Mouse (Mus musculus): ENCODE measurements around the gene Fstl4.

Gene Fstl4

DNA sequence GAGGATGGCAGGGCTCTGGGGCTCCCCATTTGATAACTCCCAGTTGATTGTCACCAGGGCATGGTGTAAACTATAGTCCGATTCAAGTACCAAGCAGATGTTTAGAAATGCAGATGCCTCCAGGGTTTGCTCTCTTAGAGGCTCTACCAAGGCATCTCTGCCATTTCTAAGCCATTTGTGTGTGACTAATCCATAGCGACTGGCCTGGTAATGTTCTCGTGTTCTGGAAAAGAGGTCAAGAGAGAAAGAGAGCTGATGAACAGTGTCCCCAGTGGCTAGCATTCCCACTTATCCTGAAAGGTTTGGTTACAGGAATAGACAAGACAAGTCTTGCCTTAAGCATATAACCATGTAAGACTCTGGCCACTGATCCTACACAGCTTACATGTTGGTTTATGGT is 3.5 kb downstream of the Fstl4 start:
- DNase-seq (ENCODE audit: low read depth, low spot score), result no peak

DNA sequence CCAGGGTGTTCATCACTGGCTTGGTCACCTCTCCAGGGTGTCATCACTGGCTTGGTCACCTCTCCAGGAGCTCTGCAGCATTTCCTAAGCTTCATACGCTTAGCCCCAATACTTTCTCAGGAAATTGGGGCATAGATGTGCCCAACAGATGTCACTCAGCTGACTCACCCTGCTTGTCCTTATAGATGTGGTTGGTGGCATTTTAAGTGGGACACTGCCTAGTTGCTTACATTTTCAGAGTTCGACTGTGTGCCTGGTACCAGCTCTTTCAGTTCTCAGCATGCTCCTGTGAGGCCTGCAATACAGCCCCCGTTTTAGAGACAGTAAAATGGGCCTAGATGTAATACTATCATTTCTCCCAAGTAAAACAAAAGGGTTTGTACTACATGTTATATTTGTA is 8.6 kb downstream of the Fstl4 start:
- no peak for DNase-seq (ENCODE audit: low read depth, low spot score)

DNA sequence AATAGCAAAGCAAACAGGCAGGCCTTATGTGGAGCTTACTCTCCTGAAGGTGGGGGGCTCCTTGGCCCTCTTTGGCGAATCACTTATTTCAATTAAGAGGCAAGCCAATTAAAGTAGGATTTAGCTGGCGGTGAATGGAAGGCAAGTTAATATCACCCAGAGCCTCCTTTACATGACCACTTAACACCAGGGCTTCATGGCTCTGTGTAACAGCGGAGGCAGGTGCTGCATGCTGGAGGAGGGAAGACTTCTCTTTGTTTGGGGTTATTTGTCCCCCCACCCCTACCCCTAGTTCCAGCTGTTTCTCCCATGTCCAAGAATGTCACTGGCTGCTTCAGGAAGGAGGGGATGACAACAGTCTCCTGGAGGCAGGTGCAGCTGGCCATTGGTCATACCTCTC is 10.9 kb downstream of the Fstl4 start:
- DNase-seq (ENCODE audit: low read depth, low spot score), result no peak

DNA sequence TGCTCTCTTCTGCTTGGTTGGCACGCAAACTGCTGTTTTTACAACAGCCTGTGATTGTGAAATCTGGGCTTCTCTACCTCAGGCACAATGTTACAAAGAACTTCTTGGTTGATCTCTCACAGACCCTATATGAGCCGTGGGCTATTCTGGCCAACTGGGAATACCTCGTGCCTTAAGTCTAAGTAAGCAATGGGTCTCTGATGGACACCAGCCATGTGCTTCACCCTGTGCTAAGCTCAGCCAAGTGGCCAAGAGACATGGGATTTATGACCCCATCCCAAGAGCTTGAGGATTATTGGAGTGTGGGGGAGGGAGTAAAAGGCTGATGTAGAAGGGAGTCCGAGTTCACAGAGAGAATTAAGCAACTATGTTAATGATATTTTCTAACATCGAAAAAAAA is 18.0 kb downstream of the Fstl4 start:
- no peak for DNase-seq (ENCODE audit: low read depth, low spot score)

DNA sequence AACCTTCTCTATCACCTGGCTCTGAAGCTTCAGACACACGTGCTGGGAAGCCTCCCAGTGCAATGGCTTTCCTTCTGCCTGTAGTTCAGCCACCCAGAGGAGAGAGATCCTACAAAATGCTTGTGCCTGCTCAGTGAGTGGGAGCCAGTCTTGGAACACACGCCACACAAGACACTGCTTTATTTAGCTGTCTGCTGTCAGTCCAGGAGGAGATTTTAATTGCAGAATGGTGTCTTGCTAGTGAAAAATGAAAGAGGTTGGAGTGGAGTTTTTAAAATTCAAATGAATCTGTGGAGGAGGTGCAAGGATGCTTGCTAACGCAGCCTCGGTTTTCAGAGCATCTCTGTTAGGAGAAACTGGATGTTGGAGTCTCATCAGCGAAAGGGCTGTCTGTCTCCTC is 29.9 kb downstream of the Fstl4 start:
- no peak for DNase-seq (ENCODE audit: low read depth, low spot score)

DNA sequence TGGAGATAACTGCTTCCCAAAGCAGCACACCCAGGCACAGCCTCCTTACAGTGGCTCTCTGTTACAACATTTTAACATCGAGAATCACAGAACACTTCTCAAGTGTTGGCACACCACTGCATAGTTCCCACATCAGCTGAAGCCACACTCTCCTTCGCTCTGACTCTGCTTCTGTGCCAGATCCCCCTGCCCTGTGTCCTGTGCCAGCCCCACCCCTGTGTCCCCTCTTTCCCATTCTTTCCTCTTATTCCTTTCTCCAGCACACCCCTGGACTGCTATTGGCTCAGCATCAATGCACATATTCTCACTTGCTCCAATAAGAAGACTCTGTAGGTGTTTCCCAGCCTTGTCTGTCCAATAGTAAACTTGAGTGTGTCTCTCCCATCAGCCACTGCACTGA is 45.1 kb downstream of the Fstl4 start:
- no peak for DNase-seq (ENCODE audit: low read depth, low spot score)

DNA sequence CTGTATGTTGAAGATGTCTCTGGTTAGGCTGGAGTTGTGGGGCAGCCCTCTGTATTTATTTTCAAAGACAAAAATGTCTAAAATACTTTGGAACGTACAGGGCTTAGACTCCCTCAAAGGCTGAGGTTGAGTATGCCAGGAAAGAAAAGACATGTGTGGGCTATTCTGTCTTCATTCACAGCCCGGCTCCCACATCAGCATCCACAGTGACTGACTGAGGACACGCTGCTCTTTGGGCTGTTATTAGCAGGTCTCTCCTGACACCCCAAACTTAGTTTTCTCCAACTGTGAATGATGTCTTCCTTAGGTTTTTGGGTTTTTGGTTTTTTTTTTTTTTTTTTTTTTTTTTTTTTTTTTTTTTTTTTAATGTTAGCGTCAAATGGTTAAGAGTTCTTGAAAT is 51.6 kb downstream of the Fstl4 start:
- no peak for DNase-seq (ENCODE audit: low read depth, low spot score)

DNA sequence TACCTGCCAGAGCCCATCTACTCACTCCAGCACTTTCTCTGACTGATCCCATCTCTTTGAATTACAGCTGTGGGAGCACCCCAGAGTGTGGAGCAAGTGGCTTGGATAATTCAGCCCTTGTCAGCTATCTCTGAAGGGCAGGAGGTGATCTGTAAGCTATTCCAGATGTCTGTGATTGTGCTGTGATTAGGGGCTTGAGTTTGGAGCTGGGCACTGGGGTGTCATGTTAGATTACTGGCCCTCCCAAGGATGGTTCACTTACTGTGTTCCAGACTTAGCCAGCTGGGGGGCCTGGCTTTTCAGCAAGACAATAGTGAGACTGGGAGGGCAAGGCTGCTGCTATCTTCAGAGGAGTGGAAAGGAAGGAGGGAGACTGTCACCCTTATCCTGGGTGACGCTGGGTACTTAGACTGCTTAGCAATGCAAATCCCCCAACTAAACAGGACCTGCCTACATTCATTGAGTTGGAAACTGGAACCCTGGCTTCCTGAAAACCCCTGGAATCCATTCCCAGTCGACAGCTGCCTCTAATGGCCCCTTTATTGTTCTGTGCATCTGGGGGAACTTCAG is 56.0 kb downstream of the Fstl4 start:
- peak; percentile 43 for DNase-seq (ENCODE audit: low read depth, low spot score)

DNA sequence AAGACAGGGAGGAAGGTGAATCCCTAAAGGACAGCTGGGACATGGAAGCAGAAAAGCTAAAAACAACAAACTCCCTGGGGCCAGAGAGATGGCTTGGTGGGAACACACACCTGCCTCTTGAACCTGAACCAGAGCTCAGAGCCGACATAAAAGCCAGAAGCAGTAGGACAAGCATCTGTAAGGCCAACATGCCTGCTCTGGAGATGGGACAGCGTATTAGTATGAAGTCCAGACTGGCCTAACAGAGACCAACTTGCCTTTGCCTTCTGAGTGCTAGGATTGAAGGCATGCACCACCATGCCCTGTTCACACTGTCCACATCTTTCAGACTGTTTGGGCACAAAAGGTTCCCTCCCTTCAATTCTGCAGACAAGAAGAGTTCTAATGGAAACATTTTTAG is 62.2 kb downstream of the Fstl4 start:
- no peak for DNase-seq (ENCODE audit: low read depth, low spot score)

DNA sequence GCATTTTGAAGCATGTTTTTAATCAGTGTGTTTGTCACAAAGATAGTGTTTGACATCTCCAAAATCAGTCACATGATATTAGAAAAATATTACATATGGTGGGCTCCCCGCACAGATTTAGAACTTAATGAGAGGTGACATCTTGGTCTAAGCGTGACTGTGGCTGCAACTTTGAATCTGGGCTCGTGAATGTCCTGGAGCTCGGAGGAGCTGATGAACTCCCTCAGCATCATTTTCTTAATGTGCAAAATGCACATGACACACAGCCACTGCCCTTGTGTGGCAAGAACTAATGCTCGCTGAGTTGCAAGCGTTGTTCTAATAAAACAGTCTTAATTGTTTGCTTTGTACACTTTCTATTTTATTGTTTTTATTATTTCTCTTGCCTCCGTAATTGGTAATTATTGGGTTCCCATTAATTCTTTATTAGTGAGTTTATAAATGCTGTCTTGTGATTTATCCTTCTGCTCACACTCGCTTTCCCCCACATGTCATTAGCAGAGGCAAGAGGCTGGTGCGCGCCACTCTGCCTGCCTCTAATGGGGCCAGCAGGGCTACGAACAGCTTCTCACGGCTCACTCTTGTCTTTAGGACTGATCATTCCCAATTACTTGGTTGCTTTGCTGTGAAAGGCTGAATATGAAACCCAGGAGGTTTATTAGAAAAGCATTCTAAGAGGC is 67.3 kb downstream of the Fstl4 start:
- no peak for DNase-seq (ENCODE audit: low read depth, low spot score)

DNA sequence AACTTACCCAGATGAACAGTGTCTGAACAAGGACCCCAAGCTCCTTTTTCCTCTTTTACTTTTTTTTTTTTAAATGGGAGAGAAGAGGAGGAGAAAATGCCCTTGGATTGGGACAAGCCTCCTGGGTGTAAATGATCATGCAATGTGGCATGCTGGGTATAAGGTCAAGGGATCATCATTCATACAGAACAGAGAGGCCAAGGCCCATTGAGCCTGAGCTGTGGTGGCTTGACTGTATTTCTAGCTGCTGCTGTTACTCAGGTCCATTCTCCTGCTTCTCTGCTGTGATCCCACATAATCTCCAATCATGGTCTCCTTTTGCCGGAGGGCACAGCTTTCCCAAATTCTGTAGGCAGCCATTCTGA is 67.9 kb downstream of the Fstl4 start:
- no peak for DNase-seq (ENCODE audit: low read depth, low spot score)

DNA sequence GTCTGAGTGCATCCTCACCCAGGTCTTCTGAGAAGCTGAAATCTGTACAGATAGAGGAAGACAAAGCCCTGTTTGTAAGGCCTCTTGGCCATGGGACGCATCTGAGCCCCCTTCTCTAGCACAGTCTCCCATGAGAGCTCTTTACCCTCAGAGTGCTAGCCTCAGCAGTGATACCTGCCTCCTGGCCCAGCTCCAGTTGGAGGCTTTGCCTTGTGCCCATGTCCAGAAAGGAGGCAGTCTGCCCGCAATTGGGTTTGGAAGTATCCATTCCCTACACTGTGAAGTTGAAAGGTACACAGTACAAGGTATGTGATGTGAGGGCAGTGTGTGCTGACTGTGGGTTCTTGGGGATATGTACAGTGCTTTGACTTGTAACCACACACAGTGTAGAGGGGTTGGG is 84.3 kb downstream of the Fstl4 start:
- DNase-seq (ENCODE audit: low read depth, low spot score), result no peak

DNA sequence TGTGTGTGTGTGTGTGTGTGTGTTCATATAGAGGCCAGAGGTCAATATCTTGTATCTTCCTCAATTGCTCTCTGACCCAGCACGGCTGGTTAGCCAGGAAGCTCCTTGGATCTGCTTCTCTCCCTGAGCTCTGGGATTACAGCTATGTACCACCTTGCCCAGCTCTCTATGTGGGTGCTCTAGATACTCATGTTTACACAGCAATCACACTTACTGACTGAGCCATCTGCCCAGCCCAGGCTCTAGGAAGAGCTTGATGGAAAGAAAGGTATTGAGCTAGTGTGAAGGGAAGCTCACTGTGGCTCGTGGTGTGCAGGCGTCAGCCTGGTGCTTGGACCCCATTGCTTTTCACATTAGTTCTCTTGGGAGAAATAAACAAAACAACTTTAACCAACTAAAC is 85.6 kb downstream of the Fstl4 start:
- DNase-seq (ENCODE audit: low read depth, low spot score), result no peak

DNA sequence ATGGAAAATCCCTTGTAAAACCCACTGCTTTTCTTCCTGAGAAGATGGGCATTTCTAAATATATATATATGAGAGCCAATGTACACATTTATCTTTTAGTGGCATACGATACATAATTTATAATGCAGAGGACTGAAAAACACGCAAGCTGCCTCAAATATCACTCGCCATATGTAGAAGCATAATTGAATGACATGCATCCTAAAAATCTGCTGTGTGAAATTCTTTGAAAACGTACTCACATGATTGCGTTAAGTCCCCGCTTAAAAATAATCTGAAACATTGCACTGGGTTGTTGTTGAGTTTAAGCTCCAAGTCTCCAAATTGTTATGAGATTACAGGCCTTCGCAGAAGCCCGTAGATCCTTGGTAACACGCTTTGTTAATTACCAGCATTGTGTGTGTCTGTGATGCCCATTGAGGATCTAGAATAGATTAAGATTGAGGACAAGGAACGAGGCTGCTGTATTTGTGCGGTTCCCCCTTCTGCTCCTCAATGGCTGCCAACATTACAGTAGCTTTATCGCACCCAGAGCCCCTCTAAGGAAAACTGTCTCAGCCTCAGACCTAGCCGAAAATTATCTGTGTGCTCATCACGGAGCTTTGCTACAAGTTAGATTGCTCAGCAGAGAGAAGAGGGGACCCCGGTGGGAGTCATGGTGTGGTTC is 108.5 kb downstream of the Fstl4 start:
- DNase-seq (ENCODE audit: low read depth, low spot score), result no peak

DNA sequence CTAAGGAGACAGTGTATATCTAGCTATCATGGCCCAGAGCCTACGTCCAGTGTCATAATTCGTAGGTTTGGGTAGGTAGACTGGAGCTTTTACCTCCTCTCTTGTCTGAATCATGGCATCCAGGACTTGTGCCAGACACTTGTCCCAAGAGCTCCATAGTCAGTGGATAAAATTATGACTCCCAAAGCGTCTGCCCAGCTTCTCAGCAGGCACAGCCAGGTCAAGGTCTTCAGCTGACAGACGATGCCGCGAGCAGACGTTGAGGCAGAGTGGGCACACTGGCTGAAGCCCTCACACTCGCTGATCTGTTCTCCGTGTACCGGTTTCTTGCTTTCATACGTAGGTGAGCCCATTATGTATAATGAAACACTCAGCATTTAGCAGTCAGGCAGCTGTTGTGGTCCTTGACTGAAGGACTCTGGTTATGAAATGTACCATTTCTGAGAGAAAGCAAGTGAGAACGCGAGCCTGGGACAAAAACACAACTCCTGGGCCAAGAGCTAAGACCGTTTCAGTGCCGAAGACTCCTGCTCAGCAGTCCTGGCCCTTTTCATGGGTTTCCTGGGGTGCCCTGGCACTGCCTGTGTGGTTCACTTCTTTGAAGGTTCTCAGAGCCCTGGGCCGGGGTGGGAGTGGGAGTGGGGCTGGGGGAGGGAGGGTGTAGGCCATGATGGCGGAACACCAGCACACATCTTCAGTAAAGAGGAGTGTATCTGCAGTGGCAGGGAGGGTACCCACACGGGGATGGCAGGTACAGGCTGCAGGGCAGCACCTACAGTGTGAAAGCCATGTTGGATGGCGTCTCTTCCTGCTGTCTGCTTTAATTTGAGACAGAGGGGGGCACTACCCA is 111.7 kb downstream of the Fstl4 start:
- DNase-seq (ENCODE audit: low read depth, low spot score), result no peak

DNA sequence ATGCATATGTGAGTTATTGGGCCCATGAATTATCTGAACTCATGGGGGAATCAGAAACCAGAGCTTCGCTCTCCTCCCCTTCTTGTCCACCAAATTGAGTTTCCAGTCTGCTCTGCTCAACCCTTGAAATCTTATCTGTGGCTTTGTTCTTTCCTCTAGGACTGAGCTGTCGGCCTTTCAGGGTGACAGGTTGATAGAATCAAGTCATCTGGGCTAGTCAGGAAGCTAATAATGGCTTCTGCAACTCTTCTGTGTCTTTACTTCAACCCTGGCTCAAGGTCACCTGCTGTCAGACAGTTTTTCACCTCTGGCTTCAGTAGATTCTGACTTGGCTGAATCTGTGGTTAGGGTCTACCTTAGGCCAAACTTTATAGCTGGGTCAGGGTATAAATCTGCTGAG is 113.2 kb downstream of the Fstl4 start:
- DNase-seq (ENCODE audit: low read depth, low spot score), result no peak

DNA sequence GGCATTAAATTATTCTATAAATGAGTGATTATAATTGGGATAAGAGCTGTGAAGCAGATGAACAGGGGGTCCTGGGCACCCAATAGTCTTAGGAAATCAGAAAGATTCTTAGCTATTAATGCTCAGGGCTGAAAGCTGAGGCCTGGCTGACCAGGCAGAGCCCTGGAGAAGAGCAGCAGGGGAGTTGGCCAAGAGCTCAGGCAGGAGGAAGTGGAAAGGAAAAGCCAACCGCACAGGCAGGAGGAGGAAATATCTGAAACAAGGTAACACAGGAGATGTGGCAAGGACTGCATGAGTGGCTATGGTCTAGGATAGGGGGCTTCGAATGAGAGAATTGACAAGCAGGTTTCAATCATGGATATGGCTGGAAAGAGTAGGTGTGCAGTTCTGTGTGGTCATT is 115.5 kb downstream of the Fstl4 start:
- no peak for DNase-seq (ENCODE audit: low read depth, low spot score)

DNA sequence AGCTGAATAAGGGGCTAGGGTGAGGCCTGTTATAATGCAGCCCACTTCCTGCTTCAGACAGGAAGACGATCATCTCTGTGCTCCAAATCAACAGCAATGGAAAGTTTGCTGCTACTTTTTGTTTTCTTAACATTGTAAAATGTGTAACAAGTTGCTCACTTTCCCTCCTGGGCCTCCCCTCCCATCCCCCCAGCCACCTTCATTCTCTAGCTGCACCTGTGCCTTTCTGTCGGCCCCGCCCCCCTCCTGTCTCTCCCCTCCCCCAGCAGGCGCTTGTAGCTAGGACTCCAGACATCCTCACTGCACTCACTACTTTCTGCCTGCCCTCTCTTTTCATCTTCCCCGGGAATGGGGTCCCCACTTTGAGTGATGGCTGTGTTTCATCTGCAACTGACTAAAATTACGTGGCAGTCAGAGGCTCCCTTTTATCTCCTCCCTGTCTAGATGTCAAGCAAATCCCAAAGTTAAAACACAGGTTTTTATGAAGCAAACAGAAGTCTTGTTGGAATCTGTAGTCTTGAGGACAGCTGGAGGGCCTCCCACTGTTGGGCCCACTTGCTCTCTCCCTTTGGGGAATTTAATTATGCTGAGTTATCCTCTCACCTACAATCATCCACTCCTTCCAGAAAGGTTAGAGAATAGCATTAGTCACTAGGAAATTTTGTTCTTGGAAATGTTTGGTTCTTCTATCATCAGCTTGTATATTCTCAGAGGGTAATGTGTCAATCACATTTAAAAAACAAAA is 122.3 kb downstream of the Fstl4 start:
- peak; percentile 5 for DNase-seq (ENCODE audit: low read depth, low spot score)

DNA sequence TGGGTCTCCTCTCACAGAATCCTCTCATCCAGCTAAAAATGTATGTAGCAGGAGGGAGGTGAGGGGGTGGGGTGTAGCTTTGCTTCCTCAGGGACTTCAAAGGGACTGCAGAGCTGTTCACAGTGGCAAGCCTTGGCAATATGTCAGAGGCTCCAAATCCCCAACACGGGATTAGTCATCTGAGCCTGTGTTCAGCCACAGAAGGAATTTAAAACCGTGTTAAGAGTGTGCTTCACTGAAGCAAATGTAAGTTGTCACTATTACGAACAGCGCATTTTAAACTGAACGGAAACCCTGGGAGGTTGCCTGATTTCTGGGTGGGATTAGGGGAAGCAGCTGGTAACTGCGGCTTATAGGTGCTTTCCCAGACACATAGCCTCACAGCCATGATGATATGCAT is 123.7 kb downstream of the Fstl4 start:
- DNase-seq (ENCODE audit: low read depth, low spot score), result no peak

DNA sequence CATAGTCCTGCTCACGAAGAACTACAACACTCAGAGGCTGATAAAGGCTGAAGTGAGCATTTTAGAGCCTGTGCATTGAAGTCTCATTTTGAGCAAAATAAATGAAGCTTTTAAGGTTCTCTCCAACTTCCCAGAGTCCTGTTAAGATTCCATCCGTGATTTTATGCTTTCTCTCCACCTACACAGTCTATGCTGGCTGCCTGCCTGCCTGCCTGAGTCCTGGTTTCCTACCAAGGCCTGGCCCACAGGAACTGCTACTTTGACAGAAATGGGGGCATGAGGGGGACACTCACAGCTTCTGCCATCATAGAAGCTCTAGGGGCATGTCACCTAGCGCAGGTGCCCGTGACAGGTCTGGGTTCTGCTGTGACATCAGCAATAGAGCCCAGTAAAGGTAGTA is 125.1 kb downstream of the Fstl4 start:
- DNase-seq (ENCODE audit: low read depth, low spot score), result no peak

DNA sequence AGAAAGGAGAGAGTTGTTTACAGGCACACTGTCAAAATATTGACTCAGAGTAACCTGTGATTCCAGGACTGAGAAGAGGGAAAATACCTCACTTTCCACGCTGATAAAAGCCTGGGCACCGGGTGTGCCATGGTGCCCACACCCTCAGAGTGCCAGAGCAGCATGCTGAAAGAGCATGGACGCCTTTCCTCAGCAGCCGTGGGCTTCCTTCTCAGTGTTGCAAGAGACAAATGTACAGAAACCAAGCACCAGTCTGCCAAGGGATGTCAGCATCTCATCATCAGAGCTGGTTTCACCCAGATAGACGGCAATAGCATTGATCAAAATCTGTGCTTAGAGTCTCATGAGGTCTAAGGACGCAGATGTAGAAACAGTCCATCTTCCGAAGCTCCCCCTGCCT is 125.7 kb downstream of the Fstl4 start:
- no peak for DNase-seq (ENCODE audit: low read depth, low spot score)

DNA sequence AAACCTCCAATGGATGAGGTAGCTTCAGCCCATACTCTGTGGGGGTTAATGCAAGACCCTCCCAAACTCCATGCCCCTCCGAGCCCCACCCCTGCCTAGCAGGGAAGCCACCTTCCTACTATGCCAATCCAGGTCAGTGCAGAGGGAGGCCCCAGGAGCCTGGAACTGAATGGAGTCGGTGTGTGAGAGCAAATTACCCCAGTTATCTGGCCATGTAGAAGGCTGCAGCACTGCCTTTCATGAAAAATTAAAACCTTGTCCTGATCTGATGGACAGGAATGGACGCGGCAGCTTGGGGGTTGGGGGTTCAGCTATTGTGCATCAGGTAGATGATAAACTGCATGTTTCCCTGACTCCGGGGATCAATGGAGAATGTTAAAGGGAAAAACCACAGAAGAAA is 139.7 kb downstream of the Fstl4 start:
- DNase-seq (ENCODE audit: low read depth, low spot score), result no peak

Measured in R1 (cell line).